Mouse (Mus musculus): ENCODE data around the gene Nkd2.

The Nkd2 gene

GRCm38 (mm10) chr13:73816338-73816737 lies 31.1 kb downstream of the Nkd2 start:
- DNase-seq (ENCODE audit: low spot score) = no peak

GRCm38 (mm10) chr13:73814181-73814580 lies 33.2 kb downstream of the Nkd2 start:
- DNase-seq (ENCODE audit: low spot score) = no peak

DNA sequence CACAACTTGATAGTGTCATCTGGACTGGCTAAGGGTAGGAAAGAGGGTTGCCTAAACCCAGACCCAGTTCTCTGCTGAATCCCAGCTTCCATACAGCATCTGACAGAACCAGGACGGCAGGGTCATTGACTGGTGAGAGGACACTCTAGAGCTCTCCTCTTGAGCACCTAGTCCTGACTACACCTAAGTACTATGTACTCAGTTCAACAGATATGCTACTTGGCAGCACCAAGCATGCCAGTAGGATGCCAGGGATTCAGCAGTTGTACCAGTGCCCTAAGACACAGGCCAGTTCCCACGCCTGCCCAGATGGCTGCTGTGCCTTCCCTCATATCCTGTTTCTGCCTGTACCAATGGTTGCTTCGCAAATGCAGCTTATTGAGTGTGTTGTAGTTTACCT lies 34.5 kb downstream of the Nkd2 start:
- no peak for DNase-seq (ENCODE audit: low spot score)

DNA sequence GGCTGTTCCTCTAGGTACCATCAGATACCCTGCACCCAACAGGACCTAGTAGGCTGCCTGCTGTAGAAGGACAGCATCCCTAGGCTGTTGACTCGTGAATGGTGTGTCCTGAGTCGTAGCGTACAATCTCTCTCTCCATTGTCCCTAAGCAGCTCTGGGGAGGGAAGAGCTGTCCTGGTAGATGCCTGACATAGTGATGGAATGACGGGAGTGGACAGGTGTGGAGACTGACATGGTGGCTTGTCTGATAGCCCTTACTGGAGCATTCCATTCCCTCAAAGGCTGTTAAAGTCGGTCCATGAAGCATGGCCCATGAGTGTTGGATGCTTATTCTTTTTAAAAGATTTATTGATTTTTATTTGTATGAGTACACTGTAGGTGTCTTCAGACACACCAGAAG lies 42.5 kb downstream of the Nkd2 start:
- no peak for DNase-seq (ENCODE audit: low spot score)

GRCm38 (mm10) chr13:73803450-73804178 lies 43.8 kb downstream of the Nkd2 start:
- DNase-seq (ENCODE audit: low spot score) = no peak

GRCm38 (mm10) chr13:73799110-73799509 lies 48.3 kb downstream of the Nkd2 start:
- no peak for DNase-seq (ENCODE audit: low spot score)

DNA sequence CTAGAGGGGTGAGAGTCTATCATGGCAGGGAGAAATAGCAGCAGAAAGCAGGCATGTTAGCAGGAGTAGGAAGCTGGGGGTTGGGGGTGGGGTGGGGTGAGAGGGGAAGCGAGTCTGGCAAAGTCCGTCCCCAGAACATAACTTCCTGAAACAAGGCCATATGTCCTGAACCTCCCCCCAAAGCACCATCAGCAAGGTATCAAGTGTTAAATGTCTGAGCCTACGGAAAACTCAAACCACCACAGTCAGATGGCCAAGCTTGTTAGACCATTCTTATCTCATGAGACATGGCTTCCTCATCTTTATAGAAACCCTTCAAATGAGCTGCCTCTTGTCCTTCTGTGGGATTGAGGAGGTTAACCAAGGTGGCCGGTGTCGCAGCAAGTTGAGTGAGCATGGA lies 54.3 kb downstream of the Nkd2 start:
- DNase-seq (ENCODE audit: low spot score) = no peak

DNA sequence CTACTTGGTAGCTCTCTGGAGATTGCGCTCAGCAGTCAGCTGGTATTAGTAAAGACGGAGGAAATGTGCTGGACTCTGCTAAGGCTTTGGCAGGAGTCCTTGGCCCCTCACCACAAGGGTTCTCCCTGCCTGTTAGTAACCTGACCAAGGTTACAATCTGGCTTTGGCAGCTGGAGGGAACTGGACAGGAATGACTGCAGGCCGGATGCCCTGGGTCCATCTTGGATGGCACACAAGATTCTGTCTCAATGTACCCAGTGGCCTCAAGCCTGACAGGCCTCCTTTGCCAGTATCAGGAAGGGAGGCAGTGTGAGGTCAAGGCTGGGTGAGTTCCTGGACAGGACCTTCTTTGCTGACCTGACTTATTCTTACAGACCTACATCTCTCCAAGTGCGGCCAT lies 55.3 kb downstream of the Nkd2 start:
- no peak for DNase-seq (ENCODE audit: low spot score)

DNA sequence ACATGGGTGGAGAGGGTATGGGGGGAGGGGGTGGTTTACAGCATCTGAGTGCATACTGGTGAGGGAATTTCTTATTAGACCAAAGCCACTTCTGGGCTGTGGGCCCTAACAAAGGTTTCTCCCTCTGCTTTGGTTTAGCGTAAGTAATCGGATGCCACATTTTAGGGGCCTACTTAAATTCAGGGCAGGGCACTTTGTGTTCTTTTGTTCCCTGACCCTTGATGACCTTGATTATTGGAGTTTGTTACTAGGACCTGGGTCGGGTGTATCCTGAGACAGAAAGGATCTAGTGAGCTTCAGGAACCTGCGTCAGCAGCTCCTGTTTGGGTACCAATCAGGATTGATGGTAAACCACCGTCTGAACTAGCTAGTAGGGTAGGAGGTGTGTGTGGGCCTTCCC lies 64.9 kb downstream of the Nkd2 start:
- DNase-seq (ENCODE audit: low spot score) = no peak

GRCm38 (mm10) chr13:73777578-73777977 lies 69.9 kb downstream of the Nkd2 start:
- no peak for DNase-seq (ENCODE audit: low spot score)

DNA sequence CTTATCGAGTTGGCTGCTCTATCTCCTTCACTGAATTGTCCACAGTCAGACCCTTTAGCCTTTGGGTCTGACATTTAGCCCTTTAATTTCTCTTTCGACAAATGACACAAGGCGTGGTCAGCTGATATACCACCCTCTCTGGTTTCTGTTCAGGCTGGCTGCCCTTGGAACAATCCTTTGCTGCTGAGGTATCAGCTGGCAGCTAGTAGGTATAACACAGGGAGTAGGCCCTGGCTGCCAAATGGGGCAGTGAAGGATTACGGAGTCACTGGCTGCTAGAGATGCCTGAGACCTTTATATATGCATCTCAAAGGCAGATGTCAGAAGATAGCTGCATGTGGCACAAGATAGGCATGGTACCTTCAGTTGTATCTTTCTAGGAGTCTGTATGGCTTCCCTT lies 71.6 kb downstream of the Nkd2 start:
- no peak for DNase-seq (ENCODE audit: low spot score)

GRCm38 (mm10) chr13:73773519-73774205 lies 73.8 kb downstream of the Nkd2 start:
- no peak for DNase-seq (ENCODE audit: low spot score)

DNA sequence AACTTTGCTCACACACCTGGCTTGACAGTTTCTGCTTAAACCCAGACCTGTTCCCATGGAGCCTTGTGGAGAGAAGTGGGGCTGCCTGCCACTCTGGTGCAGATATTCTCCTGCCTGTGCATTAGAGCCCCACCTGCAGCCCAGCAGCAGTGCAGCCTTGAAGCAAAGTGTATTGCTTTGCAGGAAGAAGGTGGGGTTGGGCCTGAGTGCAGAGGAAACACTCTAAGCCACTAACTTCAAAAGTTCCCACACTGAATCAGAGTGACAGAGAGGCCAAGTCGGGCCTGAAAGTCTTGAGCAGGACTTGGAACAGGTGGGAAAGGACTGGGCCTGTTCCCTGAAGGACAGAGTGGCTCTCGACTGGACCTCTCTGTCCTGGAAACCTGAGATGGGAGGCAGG lies 74.8 kb downstream of the Nkd2 start:
- DNase-seq (ENCODE audit: low spot score) = no peak

DNA sequence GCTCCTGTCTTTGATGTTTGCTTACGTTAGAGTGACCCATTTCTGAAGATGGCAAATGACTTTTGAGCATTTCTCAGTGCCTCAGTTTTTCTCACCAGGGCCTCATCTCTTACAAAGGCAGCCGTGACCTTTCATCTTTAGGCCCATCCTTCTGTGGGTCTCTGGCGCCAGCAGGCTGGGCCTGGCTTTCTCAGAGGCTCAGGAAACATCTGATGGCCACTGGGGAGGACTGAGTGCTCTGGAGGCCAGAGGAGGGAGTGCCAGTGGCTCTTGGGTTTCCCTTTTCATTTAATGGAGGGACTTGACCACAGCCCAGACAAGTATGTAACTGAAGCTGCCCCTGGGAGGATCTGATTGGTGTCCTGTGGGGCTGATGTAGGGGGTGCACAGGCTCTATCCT lies 76.3 kb downstream of the Nkd2 start:
- peak; percentile 31 for DNase-seq (ENCODE audit: low spot score)

DNA sequence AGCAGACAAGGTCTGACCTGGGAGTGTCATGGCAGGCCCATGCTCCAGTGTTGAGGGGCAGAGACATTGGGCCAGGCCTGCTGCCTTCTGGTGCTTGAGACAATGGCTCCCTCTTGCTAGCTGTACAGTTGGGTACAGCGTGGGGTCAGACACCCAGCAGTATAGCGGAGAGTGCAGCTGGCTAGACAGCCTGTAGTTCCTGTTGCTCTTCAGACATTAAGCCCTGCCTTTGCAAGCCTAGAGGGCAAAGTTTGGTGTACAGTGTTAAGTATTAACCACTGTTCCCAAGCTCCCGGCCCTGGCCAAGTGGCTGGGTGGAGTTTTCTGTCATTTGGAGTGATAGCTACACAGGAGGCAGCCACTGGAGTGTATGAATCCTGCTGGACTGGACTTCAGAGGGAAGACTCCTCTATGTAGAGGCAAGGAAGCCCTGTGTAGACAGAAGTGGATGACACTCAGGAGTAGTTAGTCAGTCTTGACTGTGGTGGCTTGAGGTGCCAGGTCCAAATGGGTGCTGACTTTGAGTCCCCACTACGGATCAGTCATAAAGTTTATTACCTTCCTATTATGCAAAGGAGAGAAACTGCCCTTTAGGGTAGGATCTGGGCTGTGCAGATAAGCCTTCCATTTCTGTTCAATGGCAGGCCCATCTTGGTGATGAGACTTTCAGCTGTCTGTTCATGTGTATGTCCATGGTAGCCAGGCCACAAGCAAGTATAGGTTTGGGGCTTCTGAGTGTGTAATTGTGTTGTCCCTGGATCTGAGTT lies 77.3 kb downstream of the Nkd2 start:
- DNase-seq (ENCODE audit: low spot score) = no peak

All from embryo, embryonic 10.5 days (tissue).